Mouse (Mus musculus) testis, adult 2 months (tissue): ENCODE measurements around the gene Sema4d.

Source experiments
- CTCF ChIP-seq: fragments of 200-500 bp; IDR thresholded peaks from 2 replicates; pipeline ENCODE4 v1.5.1; 2012; ENCODE audit warnings: low read depth, mild to moderate bottlenecking, inconsistent platforms, low read length, moderate library complexity; ENCODE audit not compliant: control insufficient read depth, insufficient read depth, insufficient replicate concordance
- POLR2A ChIP-seq: fragments of 200-500 bp; IDR thresholded peaks from 2 replicates; pipeline ENCODE4 v1.6.1; 2012; ENCODE audit warnings: low read depth, mild to moderate bottlenecking, inconsistent platforms, low read length, moderate library complexity; ENCODE audit not compliant: control insufficient read depth

DNA sequence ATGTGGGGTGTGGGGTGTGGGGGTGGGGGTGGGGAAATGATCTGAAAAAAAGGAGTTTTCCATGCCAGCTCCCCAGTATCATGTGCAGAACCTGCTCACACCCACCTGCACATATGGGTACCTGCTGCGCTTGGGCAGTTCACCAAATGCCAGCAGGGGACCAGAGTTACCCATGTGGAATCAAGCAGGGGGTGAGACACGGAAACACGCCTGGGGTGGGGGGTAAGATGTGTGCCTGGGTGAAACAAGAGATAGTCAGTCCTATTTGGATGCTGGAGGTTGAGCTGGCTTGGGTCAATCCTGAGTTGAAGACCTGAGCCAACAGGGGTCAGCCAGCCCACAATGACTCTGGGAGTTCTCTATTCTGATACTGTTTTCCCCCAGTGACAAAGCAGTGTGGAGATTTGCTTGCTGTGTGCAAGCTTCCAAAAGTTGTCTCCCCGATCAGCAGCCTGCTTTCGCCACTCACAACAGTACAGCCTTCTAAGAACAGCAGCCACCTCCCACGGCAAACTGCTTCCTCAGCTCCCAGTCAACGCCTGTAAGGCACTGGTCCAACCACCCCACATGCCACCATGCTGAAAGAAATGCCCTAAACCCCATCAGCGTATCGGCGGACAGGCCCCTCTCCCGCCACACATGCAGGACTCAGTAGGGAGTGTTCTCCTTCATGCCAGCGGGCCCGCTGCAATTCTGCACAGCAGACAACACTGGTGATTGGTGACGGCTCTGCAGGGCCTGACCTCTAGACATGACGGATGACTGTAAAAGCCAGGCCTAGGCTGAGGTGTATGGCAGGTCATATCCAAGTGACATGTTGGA lies 41.0 kb downstream of the Sema4d start:
- TF ChIP-seq CTCF = no peak
- TF ChIP-seq POLR2A = no peak
